Mouse (Mus musculus): ENCODE measurements around the gene Txndc16. TPM values are rescaled to one million over a fixed set of nuclear protein-coding genes. Genes with fewer than 3 reads are reported as not detected.

The Txndc16 gene
- polyA plus RNA-seq, 1 experiment from 2014 or later = 17.5 TPM

- Histone ChIP-seq H3K9ac (replicated peaks; ENCODE audit: low read depth, low read length) (no peak overlapping the region), H3K4me3 (ENCODE audit: low read depth, low read length) (no peak overlapping the region), H3K9me3 (ENCODE audit: control insufficient read depth, low read depth, low read length) (no peaks in the 10 kb centered on the region), H3K27ac (ENCODE audit: low read length) (no peak overlapping the region), H3K36me3 (ENCODE audit: control insufficient read depth, insufficient read depth, low read length) (no peaks in the 10 kb centered on the region), H3K4me2 (replicated peaks; ENCODE audit: low read depth, low read length) (no peak overlapping the region), H3K27me3 (ENCODE audit: control insufficient read depth, insufficient read depth, low read length) (no peaks in the 10 kb centered on the region), H3K4me1 (ENCODE audit: control insufficient read depth, insufficient read depth, low read length) (no peaks in the 10 kb centered on the region)
- ATAC-seq (ENCODE audit: insufficient number of reproducible peaks, insufficient read depth, low FRiP score, low read depth) = no peak
- 81% methylated on average over 4 of the region's 4 CpGs for WGBS
Measured at GRCm38 (mm10) chr14:45217693-45218092, 2.4 kb downstream of the Txndc16 start.

GRCm38 (mm10) chr14:45216711-45217340 lies 3.3 kb downstream of the Txndc16 start:
- Histone ChIP-seq H3K4me1 (ENCODE audit: control insufficient read depth, insufficient read depth, low read length) (no peaks in the 10 kb centered on the region), H3K36me3 (ENCODE audit: control insufficient read depth, insufficient read depth, low read length) (no peaks in the 10 kb centered on the region), H3K9me3 (ENCODE audit: control insufficient read depth, low read depth, low read length) (no peaks in the 10 kb centered on the region), H3K9ac (replicated peaks; ENCODE audit: low read depth, low read length) (no peak overlapping the region), H3K4me3 (ENCODE audit: low read depth, low read length) (no peak overlapping the region), H3K4me2 (replicated peaks; ENCODE audit: low read depth, low read length) (no peak overlapping the region), H3K27ac (ENCODE audit: low read length) (no peak overlapping the region), H3K27me3 (ENCODE audit: control insufficient read depth, insufficient read depth, low read length) (no peaks in the 10 kb centered on the region)
- 91% methylated on average over 9 of the region's 9 CpGs for WGBS
- no peak for ATAC-seq (ENCODE audit: insufficient number of reproducible peaks, insufficient read depth, low FRiP score, low read depth)

DNA sequence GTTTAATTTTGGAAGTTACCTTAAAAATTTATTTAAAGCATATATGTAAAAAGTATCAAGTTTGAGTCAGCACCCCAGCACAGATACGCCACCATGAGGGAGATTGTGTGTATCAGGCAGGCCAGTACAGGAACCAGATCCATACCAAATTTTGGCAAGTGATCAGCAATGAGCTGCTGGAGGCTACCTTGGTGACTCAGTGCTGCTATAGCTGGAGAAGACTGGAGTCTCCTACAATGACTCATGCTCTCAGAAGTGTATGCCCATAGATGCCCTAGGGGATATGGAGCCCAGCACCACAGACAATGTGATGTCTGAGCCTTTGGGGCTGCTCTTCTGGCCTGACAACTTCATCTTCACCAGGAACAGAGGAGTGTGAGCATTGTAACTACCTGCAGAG lies 8.7 kb downstream of the Txndc16 start:
- Histone ChIP-seq H3K9me3 (ENCODE audit: control insufficient read depth, low read depth, low read length) (no peaks in the 10 kb centered on the region), H3K4me3 (ENCODE audit: low read depth, low read length) (no peak overlapping the region), H3K36me3 (ENCODE audit: control insufficient read depth, insufficient read depth, low read length) (no peaks in the 10 kb centered on the region), H3K27ac (ENCODE audit: low read length) (no peak overlapping the region), H3K27me3 (ENCODE audit: control insufficient read depth, insufficient read depth, low read length) (no peaks in the 10 kb centered on the region), H3K4me2 (replicated peaks; ENCODE audit: low read depth, low read length) (no peak overlapping the region), H3K4me1 (ENCODE audit: control insufficient read depth, insufficient read depth, low read length) (no peaks in the 10 kb centered on the region), H3K9ac (replicated peaks; ENCODE audit: low read depth, low read length) (no peak overlapping the region)
- ATAC-seq (ENCODE audit: insufficient number of reproducible peaks, insufficient read depth, low FRiP score, low read depth) = no peak
- WGBS = 93% methylated on average over 1 of the region's 1 CpGs

DNA sequence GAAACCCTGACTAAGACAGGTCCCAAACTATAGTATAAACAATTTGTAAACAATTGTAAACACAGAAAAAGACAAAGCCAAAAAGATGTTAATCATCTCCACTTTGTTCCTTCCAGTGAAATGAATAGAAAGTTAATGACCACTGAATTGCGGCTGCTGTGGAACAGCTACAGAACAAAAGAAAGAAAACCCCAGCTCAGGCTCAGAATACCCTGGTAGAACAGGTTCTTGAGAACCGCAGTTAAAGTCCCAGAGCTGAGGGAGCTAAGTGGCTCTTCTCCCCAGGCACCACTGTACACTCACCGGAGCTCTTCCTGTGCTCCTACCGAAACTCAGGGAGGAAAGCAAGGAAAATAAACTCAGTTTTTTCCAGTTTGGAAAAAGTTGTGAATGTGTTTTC lies 9.4 kb downstream of the Txndc16 start:
- H3K27ac ChIP-seq (ENCODE audit: low read length) = no peak overlapping the region
- 74% methylated on average over 4 of the region's 4 CpGs for WGBS
- H3K4me3 ChIP-seq (ENCODE audit: low read depth, low read length) = no peak overlapping the region
- no peaks in the 10 kb centered on the region for H3K4me1 ChIP-seq (ENCODE audit: control insufficient read depth, insufficient read depth, low read length)
- H3K36me3 ChIP-seq (ENCODE audit: control insufficient read depth, insufficient read depth, low read length) = no peaks in the 10 kb centered on the region
- no peaks in the 10 kb centered on the region for H3K27me3 ChIP-seq (ENCODE audit: control insufficient read depth, insufficient read depth, low read length)
- H3K4me2 ChIP-seq (replicated peaks; ENCODE audit: low read depth, low read length) = no peak overlapping the region
- H3K9ac ChIP-seq (replicated peaks; ENCODE audit: low read depth, low read length) = no peak overlapping the region
- no peaks in the 10 kb centered on the region for H3K9me3 ChIP-seq (ENCODE audit: control insufficient read depth, low read depth, low read length)
- no peak for ATAC-seq (ENCODE audit: insufficient number of reproducible peaks, insufficient read depth, low FRiP score, low read depth)

DNA sequence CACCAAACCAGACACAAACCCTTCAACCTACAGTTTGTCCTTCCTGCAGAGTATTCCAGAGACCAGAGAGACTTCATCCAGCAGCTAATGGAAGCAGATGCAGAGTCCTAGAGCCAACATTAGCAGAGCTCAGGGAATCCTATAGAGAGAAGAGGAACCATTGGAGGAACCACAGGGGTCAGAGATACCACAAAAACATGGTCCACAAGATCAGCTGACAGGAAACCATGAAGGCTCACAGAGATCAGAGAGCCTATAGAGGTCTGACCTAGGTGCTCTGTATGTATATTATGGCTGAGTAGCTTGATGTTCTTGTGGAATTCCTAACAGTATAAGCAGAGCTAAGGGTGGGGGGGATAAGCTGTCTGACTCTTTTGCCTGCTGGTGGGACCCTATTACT lies 19.5 kb downstream of the Txndc16 start:
- H3K36me3 ChIP-seq (ENCODE audit: control insufficient read depth, insufficient read depth, low read length) = peaks cover 2% of the 10 kb centered on the region; the same call in 1 of the 2 replicates
- H3K4me1 ChIP-seq (ENCODE audit: control insufficient read depth, insufficient read depth, low read length) = no peaks in the 10 kb centered on the region
- H3K9me3 ChIP-seq (ENCODE audit: control insufficient read depth, low read depth, low read length) = no peaks in the 10 kb centered on the region
- H3K9ac ChIP-seq (replicated peaks; ENCODE audit: low read depth, low read length) = no peak overlapping the region
- ATAC-seq (ENCODE audit: insufficient number of reproducible peaks, insufficient read depth, low FRiP score, low read depth) = no peak
- no peak overlapping the region for H3K27ac ChIP-seq (ENCODE audit: low read length)
- H3K4me3 ChIP-seq (ENCODE audit: low read depth, low read length) = no peak overlapping the region
- no peaks in the 10 kb centered on the region for H3K27me3 ChIP-seq (ENCODE audit: control insufficient read depth, insufficient read depth, low read length)
- no peak overlapping the region for H3K4me2 ChIP-seq (replicated peaks; ENCODE audit: low read depth, low read length)

GRCm38 (mm10) chr14:45190999-45191398 lies 29.1 kb downstream of the Txndc16 start:
- 69% methylated on average over 2 of the region's 2 CpGs for WGBS

DNA sequence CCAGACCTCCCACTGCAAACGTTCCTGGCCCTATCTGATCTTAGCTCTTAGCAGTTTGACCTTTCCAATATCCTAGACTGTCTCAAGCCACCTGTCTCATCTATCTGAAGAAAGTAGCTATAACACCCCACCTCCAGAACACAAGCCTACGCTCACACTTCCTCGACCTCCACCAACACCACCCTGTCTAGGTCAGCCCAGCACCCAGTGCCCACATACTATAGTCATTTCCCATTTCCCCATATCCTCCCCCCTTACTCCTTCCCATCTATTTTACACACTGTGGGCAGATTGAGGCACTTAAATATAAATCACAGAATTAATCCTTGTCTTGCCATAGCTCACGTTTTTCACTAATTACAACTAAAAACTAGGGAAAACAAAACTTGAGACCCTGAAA lies 38.5 kb downstream of the Txndc16 start:
- H3K9me3 ChIP-seq (ENCODE audit: control insufficient read depth, low read depth, low read length) = no peaks in the 10 kb centered on the region
- H3K4me3 ChIP-seq (ENCODE audit: low read depth, low read length) = no peak overlapping the region
- H3K4me1 ChIP-seq (ENCODE audit: control insufficient read depth, insufficient read depth, low read length) = no peaks in the 10 kb centered on the region
- no peak overlapping the region for H3K9ac ChIP-seq (replicated peaks; ENCODE audit: low read depth, low read length)
- ATAC-seq (ENCODE audit: insufficient number of reproducible peaks, insufficient read depth, low FRiP score, low read depth) = no peak
- H3K36me3 ChIP-seq (ENCODE audit: control insufficient read depth, insufficient read depth, low read length) = no peaks in the 10 kb centered on the region
- no peak overlapping the region for H3K27ac ChIP-seq (ENCODE audit: low read length)
- no peaks in the 10 kb centered on the region for H3K27me3 ChIP-seq (ENCODE audit: control insufficient read depth, insufficient read depth, low read length)
- no peak overlapping the region for H3K4me2 ChIP-seq (replicated peaks; ENCODE audit: low read depth, low read length)
- 60% methylated on average over 4 of the region's 4 CpGs for WGBS

More at GRCm38 (mm10) chr14:45190999-45191398, 29.1 kb downstream of the Txndc16 start:
- Histone ChIP-seq H3K4me2 (replicated peaks; ENCODE audit: low read depth, low read length) (no peak overlapping the region), H3K4me3 (ENCODE audit: low read depth, low read length) (no peak overlapping the region), H3K9me3 (ENCODE audit: control insufficient read depth, low read depth, low read length) (no peaks in the 10 kb centered on the region), H3K9ac (replicated peaks; ENCODE audit: low read depth, low read length) (no peak overlapping the region), H3K27ac (ENCODE audit: low read length) (no peak overlapping the region), H3K36me3 (ENCODE audit: control insufficient read depth, insufficient read depth, low read length) (no peaks in the 10 kb centered on the region), H3K4me1 (ENCODE audit: control insufficient read depth, insufficient read depth, low read length) (no peaks in the 10 kb centered on the region), H3K27me3 (ENCODE audit: control insufficient read depth, insufficient read depth, low read length) (no peaks in the 10 kb centered on the region)
- no peak for ATAC-seq (ENCODE audit: insufficient number of reproducible peaks, insufficient read depth, low FRiP score, low read depth)

- H3K4me1 ChIP-seq (ENCODE audit: control insufficient read depth, insufficient read depth, low read length) = peaks cover 7% of the 10 kb centered on the region; the same call in 1 of the 2 replicates
- no peaks in the 10 kb centered on the region for H3K36me3 ChIP-seq (ENCODE audit: control insufficient read depth, insufficient read depth, low read length)
- no peaks in the 10 kb centered on the region for H3K27me3 ChIP-seq (ENCODE audit: control insufficient read depth, insufficient read depth, low read length)
- no peak overlapping the region for H3K27ac ChIP-seq (ENCODE audit: low read length)
- H3K4me3 ChIP-seq (ENCODE audit: low read depth, low read length) = no peak overlapping the region
- ATAC-seq (ENCODE audit: insufficient number of reproducible peaks, insufficient read depth, low FRiP score, low read depth) = no peak
- WGBS = 79% methylated on average over 2 of the region's 2 CpGs
- no peak overlapping the region for H3K9ac ChIP-seq (replicated peaks; ENCODE audit: low read depth, low read length)
- no peak overlapping the region for H3K4me2 ChIP-seq (replicated peaks; ENCODE audit: low read depth, low read length)
- no peaks in the 10 kb centered on the region for H3K9me3 ChIP-seq (ENCODE audit: control insufficient read depth, low read depth, low read length)
Measured at GRCm38 (mm10) chr14:45179606-45180005, 40.5 kb downstream of the Txndc16 start.

GRCm38 (mm10) chr14:45179186-45179585 lies 40.9 kb downstream of the Txndc16 start:
- H3K27ac ChIP-seq (ENCODE audit: low read length) = no peak overlapping the region
- WGBS = 35% methylated on average over 2 of the region's 2 CpGs
- peaks cover 7% of the 10 kb centered on the region; the same call in 1 of the 2 replicates for H3K4me1 ChIP-seq (ENCODE audit: control insufficient read depth, insufficient read depth, low read length)
- H3K4me3 ChIP-seq (ENCODE audit: low read depth, low read length) = no peak overlapping the region
- no peak overlapping the region for H3K9ac ChIP-seq (replicated peaks; ENCODE audit: low read depth, low read length)
- no peaks in the 10 kb centered on the region for H3K36me3 ChIP-seq (ENCODE audit: control insufficient read depth, insufficient read depth, low read length)
- H3K4me2 ChIP-seq (replicated peaks; ENCODE audit: low read depth, low read length) = no peak overlapping the region
- peak; percentile 50; the same call in 1 of the 2 replicates for ATAC-seq (ENCODE audit: insufficient number of reproducible peaks, insufficient read depth, low FRiP score, low read depth)
- H3K27me3 ChIP-seq (ENCODE audit: control insufficient read depth, insufficient read depth, low read length) = no peaks in the 10 kb centered on the region
- no peaks in the 10 kb centered on the region for H3K9me3 ChIP-seq (ENCODE audit: control insufficient read depth, low read depth, low read length)
